8 mouse cellular contexts compared by ENCODE assay signal in the genomic region with DNA sequence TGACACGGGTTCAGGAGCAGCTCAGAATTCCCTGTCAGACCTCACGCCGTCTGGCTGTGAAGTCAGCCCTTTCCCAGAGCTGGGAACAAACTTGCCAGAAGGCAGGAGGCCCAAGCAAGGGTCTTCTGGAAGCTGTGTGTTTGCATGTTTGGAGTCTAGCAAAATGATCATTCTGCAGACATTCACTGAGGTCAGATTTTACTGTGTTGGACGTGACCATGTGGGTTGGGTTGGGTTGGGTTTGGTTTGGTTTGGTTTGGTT. TPM values are rescaled to one million over a fixed set of nuclear protein-coding genes. Genes with fewer than 3 reads are reported as not detected.
DNase-seq lines count a peak whose midpoint lies in the region; ATAC-seq and TF ChIP-seq lines count a peak whose summit lies in the region.

No protein-coding gene starts in this region.

- no peaks in the 10 kb centered on the region for H3K27me3 ChIP-seq in heart, embryonic 15.5 days
- no peaks in the 10 kb centered on the region for H3K27me3 ChIP-seq in hindbrain, embryonic 12.5 days
- H3K27me3 ChIP-seq in midbrain, embryonic 12.5 days, result no peaks in the 10 kb centered on the region

- no peak for TF ChIP-seq CTCF in bone marrow, adult 2 months (IDR thresholded peaks at IDR 0.05; ENCODE audit: control insufficient read depth, insufficient read depth, low read length)

- no peak for DNase-seq in heart, postnatal 25 days (ENCODE audit: low spot score)
- no peak for DNase-seq in B cell, adult 2 months
- no peak for DNase-seq in right cerebral cortex, postnatal 36 days (ENCODE audit: low spot score in 2 of 2)

- 36% methylated on average over 4 of the region's 4 CpGs for WGBS in heart, embryonic 15.5 days
- WGBS in bone marrow, adult 2 months, result 38% methylated on average over 4 of the region's 4 CpGs
- WGBS in hindbrain, embryonic 12.5 days, result 26% methylated on average over 4 of the region's 4 CpGs
- 45% methylated on average over 4 of the region's 4 CpGs for WGBS in midbrain, embryonic 12.5 days

- intact Hi-C loops in heart, postnatal 25 days (cut with DNase I), result no loop called here

- peak overlapping the region; percentile 96 for H3K27ac ChIP-seq in heart, embryonic 15.5 days
- H3K27ac ChIP-seq in bone marrow, adult 2 months (ENCODE audit: control insufficient read depth, insufficient read depth, low read depth, low read length, poor library complexity), result peak overlapping the region; percentile 97
- peak overlapping the region; percentile 99 for H3K27ac ChIP-seq in hindbrain, embryonic 12.5 days
- H3K27ac ChIP-seq in midbrain, embryonic 12.5 days (replicated peaks), result peak overlapping the region; percentile 99

- peak overlapping the region; percentile 46 for H3K9ac ChIP-seq in heart, embryonic 15.5 days
- H3K9ac ChIP-seq in hindbrain, embryonic 12.5 days, result no peak overlapping the region
- H3K9ac ChIP-seq in midbrain, embryonic 12.5 days (replicated peaks), result peak overlapping the region; percentile 44; the same call in 1 of the 2 replicates

- no peak for ATAC-seq in heart, embryonic 15.5 days (replicated peaks; ENCODE audit: insufficient number of reproducible peaks, insufficient read depth, low FRiP score, low read depth)
- ATAC-seq in hindbrain, embryonic 12.5 days (ENCODE audit: low FRiP score), result no peak
- ATAC-seq in midbrain, embryonic 12.5 days (ENCODE audit: low FRiP score, low read depth), result no peak; the same call in 1 of the 2 replicates
- no peak for ATAC-seq in CD4-positive, CD25-positive, alpha-beta regulatory T cell, adult 4 months

- no peak for TF ChIP-seq POLR2A in bone marrow, adult 2 months (IDR thresholded peaks at IDR 0.05; ENCODE audit: borderline replicate concordance, control insufficient read depth, low read depth, low read length)

- H3K9me3 ChIP-seq in heart, embryonic 15.5 days (replicated peaks), result no peaks in the 10 kb centered on the region
- H3K9me3 ChIP-seq in hindbrain, embryonic 12.5 days (replicated peaks), result no peaks in the 10 kb centered on the region
- no peaks in the 10 kb centered on the region for H3K9me3 ChIP-seq in midbrain, embryonic 12.5 days

- peak overlapping the region; percentile 48 for H3K4me2 ChIP-seq in heart, embryonic 15.5 days
- peak overlapping the region; percentile 32 for H3K4me2 ChIP-seq in hindbrain, embryonic 12.5 days (replicated peaks)
- H3K4me2 ChIP-seq in midbrain, embryonic 12.5 days (replicated peaks), result peak overlapping the region; percentile 35; the same call in 1 of the 2 replicates

- H3K4me1 ChIP-seq in heart, embryonic 15.5 days (replicated peaks), result peaks cover 76% of the 10 kb centered on the region
- H3K4me1 ChIP-seq in bone marrow, adult 2 months (ENCODE audit: control insufficient read depth, insufficient read depth, low read length), result peaks cover 33% of the 10 kb centered on the region
- H3K4me1 ChIP-seq in hindbrain, embryonic 12.5 days, result peaks cover 82% of the 10 kb centered on the region
- H3K4me1 ChIP-seq in midbrain, embryonic 12.5 days, result peaks cover 72% of the 10 kb centered on the region

- peaks cover 26% of the 10 kb centered on the region for H3K36me3 ChIP-seq in heart, embryonic 15.5 days
- peaks cover 14% of the 10 kb centered on the region for H3K36me3 ChIP-seq in hindbrain, embryonic 12.5 days
- peaks cover 16% of the 10 kb centered on the region for H3K36me3 ChIP-seq in midbrain, embryonic 12.5 days

- peak overlapping the region; percentile 8; the same call in 1 of the 2 replicates for H3K4me3 ChIP-seq in heart, embryonic 15.5 days
- H3K4me3 ChIP-seq in bone marrow, adult 2 months (replicated peaks; ENCODE audit: control insufficient read depth, low read depth, low read length), result peak overlapping the region; percentile 3
- no peak overlapping the region for H3K4me3 ChIP-seq in hindbrain, embryonic 12.5 days
- H3K4me3 ChIP-seq in midbrain, embryonic 12.5 days, result no peak overlapping the region

RNA-seq across cellular contexts. Expression of gene Dnajb12, which starts 20.7 kb away (rescaled TPM):
- 17.8 and 23.3 TPM in 2 replicates for polyA plus RNA-seq in heart, embryonic 15.5 days (2015; fragmentation: Nextera tagmentation; extraction: Ambion mirVana)
- 10 to 100 TPM; 34.5 to 35.9 TPM for total RNA-seq in heart, postnatal 25 days (2021)
- 15.4 and 20.5 TPM in 2 replicates for polyA plus RNA-seq in bone marrow, adult 2 months (2011; ENCODE audit: insufficient read depth, insufficient read length, low replicate concordance, missing spikeins)
- polyA plus RNA-seq in hindbrain, embryonic 12.5 days (2016; fragmentation: Nextera tagmentation; extraction: Ambion mirVana), result 23.8 and 24.7 TPM in 2 replicates
- 22.5 and 22.7 TPM in 2 replicates for polyA plus RNA-seq in midbrain, embryonic 12.5 days (2016; fragmentation: Nextera tagmentation; extraction: Ambion mirVana)
- 10 to 100 TPM; 19.1 to 25.2 TPM for polyA plus RNA-seq in CD4-positive, CD25-positive, alpha-beta regulatory T cell, adult 4 months (2017; shearing (Covaris generic))

RNA-seq across cellular contexts. Expression of gene Ddit4, which starts 51.5 kb away (rescaled TPM):
- 22.7 and 33.4 TPM in 2 replicates for polyA plus RNA-seq in heart, embryonic 15.5 days (2015; fragmentation: Nextera tagmentation; extraction: Ambion mirVana)
- total RNA-seq in heart, postnatal 25 days (2021), result 10 to 100 TPM; 41.8 to 77.1 TPM
- 19.2 and 34.2 TPM in 2 replicates for polyA plus RNA-seq in bone marrow, adult 2 months (2011; ENCODE audit: insufficient read depth, insufficient read length, low replicate concordance, missing spikeins)
- polyA plus RNA-seq in hindbrain, embryonic 12.5 days (2016; fragmentation: Nextera tagmentation; extraction: Ambion mirVana), result 78.1 and 78.6 TPM in 2 replicates
- polyA plus RNA-seq in midbrain, embryonic 12.5 days (2016; fragmentation: Nextera tagmentation; extraction: Ambion mirVana), result 47.6 and 51.6 TPM in 2 replicates
- 10 to 100 TPM; 16.6 to 32.8 TPM for polyA plus RNA-seq in CD4-positive, CD25-positive, alpha-beta regulatory T cell, adult 4 months (2017; shearing (Covaris generic))

Comparison
In these comparisons a context has a peak if more than half of its experiments do, and no peak if none do; other contexts are left out.
1. H3K4me3 ChIP-seq: peak in heart, embryonic 15.5 days (single experiment) and bone marrow, adult 2 months (single experiment); none in hindbrain, embryonic 12.5 days (single experiment) and midbrain, embryonic 12.5 days (single experiment).
2. Peak in every context shown above with its lines, with median percentiles within 50 percentile points of each other: H3K27ac ChIP-seq and H3K4me2 ChIP-seq.